Mouse (Mus musculus) cortical plate, adult 2 months (tissue): ENCODE data around the gene Cry2. TPM values are rescaled to one million over a fixed set of nuclear protein-coding genes. Genes with fewer than 3 reads are reported as not detected.

Experiments
- H3K27ac ChIP-seq: fragments of 200-500 bp; 2 replicates; pipeline ENCODE4 v1.5.1; 2012; ENCODE audit warnings: low read length, control low read depth, inconsistent platforms; ENCODE audit not compliant: insufficient read depth
- H3K4me1 ChIP-seq: fragments of 200-500 bp; 2 replicates; pipeline ENCODE4 v1.6.1; 2011; ENCODE audit warnings: low read length; ENCODE audit not compliant: control insufficient read depth, insufficient read depth
- H3K4me3 ChIP-seq: fragments of 200-500 bp; 2 replicates; pipeline ENCODE4 v1.5.1; 2011; ENCODE audit warnings: mild to moderate bottlenecking, low read length, control low read depth; ENCODE audit not compliant: insufficient read depth
- CTCF ChIP-seq: fragments of 200-500 bp; IDR thresholded peaks from 2 replicates; pipeline ENCODE4 v1.5.1; 2011; ENCODE audit warnings: mild to moderate bottlenecking, control low read depth, low read length; ENCODE audit not compliant: insufficient read depth; ENCODE audit errors: extremely low read depth
- POLR2A ChIP-seq: fragments of 200-500 bp; IDR thresholded peaks from 2 replicates; pipeline ENCODE4 v1.6.1; 2011; ENCODE audit warnings: mild to moderate bottlenecking, low read length, control low read depth; ENCODE audit not compliant: insufficient read depth; ENCODE audit errors: extremely low read depth
- polyA plus RNA-seq: library from polyadenylated mRNA; depleted of rRNA; stranded (reverse); fragments of >200 nt; gene quantifications from 2 replicates; pipeline ENCODE4 v1.2.3, GENCODE M21; 2012

The Cry2 gene
- polyA plus RNA-seq, 1 experiment = 108 TPM

DNA sequence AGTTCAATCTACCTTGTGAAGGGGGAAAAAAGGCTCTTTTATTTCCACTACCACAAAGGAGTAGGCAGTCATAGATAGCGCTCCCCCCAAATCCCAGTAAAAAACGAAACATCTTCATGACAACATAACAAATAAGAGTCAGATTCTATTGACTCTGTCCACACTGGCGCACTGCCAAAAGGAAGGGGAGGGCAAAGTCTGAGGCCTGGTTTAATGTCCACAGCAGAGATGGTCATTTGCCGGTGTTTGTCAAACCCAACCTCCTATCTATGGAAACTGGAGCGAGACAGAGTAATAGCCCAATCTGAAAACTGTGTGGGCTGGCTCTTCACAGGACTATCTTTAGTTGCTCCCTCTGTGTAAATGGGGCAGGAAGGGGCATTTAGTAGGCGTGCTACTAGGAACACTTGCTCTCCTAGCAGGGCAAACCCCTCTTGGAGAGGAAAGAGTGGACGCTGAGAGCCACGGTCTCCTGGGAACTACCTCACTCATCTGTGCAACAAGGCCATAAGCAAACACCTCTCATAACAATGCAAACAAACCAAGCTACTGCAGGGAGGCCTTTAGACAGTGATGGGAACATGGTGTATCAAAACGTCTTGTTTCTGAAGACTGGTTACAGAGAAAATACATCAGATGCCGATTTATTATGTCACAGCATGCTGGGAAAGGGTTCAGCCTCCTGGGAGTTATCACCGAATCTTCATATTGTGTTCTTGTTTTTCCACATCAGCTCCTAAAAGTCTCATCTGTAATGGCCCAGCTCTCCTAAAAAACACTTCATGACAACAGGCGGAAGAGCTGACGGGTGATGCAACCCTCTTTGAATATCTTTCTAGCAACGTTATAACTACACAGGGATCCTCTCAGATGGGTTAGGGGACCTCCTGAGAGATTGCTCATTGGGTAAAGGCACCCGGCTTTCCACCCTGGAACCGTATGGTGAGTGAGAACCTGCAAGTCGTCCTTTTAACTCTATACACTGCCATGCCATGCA, 1.2 kb downstream of the Cry2 start:
- TF ChIP-seq CTCF (no peak), POLR2A (no peak)
- Histone ChIP-seq H3K4me3 (peak overlapping the region; percentile 87), H3K4me1 (peaks cover 16% of the 10 kb centered on the region), H3K27ac (peak overlapping the region; percentile 77)

- no peak for TF ChIP-seq CTCF
- TF ChIP-seq POLR2A = no peak
- H3K27ac ChIP-seq = peak overlapping the region; percentile 77
- peaks cover 18% of the 10 kb centered on the region for H3K4me1 ChIP-seq
- H3K4me3 ChIP-seq = peak overlapping the region; percentile 87
Observed at GRCm38 (mm10) chr2:92431611-92432179, 2.1 kb downstream of the Cry2 start.

DNA sequence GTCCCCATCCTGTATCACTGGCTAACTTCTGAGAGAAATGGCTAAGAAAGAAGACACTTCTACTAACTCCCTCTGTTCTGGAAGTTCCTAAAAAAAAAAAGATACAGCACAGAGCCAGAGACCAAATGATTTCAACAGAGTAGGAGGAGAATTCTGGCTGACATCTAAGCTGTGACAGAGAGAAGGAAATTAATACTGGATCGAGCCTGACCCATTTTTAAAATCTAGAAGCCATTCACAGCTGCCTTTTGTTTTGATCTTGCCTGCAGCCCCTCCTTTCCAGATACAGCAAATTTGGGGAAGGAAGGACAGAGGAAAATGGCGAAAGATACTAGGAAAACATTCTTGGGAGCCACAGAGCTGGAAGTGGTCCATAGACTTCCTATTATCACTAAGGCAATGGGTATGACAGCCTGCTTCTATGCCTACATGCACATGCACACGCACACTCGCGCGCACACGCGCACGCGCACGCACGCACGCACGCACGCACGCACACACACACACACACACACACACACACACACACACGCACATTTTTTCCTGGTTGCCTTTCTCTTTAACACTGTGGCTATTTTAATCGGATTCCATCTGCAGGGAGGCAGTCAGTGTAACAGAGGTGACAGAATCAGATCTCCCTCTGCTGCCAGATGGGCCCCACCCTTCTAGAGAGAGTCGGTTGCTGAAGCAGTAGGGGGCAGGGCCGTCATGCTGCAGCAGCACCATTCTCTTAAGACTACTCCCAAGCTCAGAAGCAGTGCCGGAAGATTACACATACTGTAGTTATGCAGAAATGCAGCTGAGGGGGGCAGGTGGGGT, 2.9 kb downstream of the Cry2 start:
- peaks cover 21% of the 10 kb centered on the region for H3K4me1 ChIP-seq

DNA sequence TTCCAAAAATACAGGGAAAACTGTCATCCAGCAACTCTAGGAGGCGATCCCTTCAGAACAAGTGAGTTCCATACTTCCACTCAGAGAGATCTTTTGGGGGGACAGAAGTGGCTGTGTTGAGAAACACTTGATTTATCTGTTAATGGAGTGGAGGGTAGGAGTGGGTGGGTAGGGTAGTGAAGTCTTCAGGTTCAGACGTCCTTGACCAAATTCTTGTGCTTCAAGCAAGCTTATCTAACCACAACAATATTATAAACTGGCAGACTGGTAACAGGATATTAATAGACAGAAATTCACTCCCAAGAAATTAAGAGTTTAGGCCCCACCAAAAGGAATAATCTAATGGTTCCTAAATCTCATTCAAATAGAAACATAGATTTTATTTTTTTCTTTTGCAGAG, 3.8 kb downstream of the Cry2 start:
- H3K27ac ChIP-seq = no peak overlapping the region
- peaks cover 27% of the 10 kb centered on the region for H3K4me1 ChIP-seq
- no peak for TF ChIP-seq CTCF
- TF ChIP-seq POLR2A = no peak
- H3K4me3 ChIP-seq = no peak overlapping the region; the same call in 1 of the 2 replicates

More for the DNA sequence above, 2.9 kb downstream of the Cry2 start:
- TF ChIP-seq POLR2A = no peak; the same call in none of the 2 replicates
- no peak for TF ChIP-seq CTCF
- Histone ChIP-seq H3K27ac (peak overlapping the region; percentile 84), H3K4me3 (peak overlapping the region; percentile 87)

DNA sequence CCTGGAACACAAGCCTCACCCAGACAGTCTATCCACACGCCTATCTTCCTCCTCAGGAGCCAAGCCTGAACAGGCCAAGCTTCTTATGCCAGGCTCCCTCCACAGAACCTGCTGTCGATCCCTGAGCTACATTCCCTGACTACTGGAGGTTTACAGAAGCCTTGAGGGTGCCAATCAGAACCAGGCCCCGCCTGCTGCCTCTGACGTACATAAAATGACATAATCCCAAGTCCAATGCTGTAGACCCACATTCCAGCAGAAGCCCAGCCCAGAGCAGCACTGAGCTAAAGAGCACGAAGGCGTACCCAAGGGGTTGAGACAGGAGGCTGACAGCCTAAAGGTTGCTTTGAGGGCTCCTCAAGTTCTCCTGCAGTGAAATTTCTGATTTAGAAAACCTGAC, 6.0 kb downstream of the Cry2 start:
- TF ChIP-seq POLR2A (peak; percentile 98), CTCF (no peak)
- Histone ChIP-seq H3K27ac (peak overlapping the region; percentile 51), H3K4me3 (no peak overlapping the region; the same call in 1 of the 2 replicates), H3K4me1 (peaks cover 27% of the 10 kb centered on the region)

- Histone ChIP-seq H3K4me3 (no peak overlapping the region), H3K27ac (peak overlapping the region; percentile 15), H3K4me1 (peaks cover 27% of the 10 kb centered on the region)
- no peak for TF ChIP-seq POLR2A
- no peak for TF ChIP-seq CTCF
Observed at GRCm38 (mm10) chr2:92426426-92426825, 7.4 kb downstream of the Cry2 start.

- peaks cover 26% of the 10 kb centered on the region for H3K4me1 ChIP-seq
- no peak overlapping the region for H3K4me3 ChIP-seq
- TF ChIP-seq POLR2A (no peak), CTCF (no peak)
- H3K27ac ChIP-seq = peak overlapping the region; percentile 36; the same call in 1 of the 2 replicates
Observed at GRCm38 (mm10) chr2:92425366-92425765, 8.5 kb downstream of the Cry2 start.

DNA sequence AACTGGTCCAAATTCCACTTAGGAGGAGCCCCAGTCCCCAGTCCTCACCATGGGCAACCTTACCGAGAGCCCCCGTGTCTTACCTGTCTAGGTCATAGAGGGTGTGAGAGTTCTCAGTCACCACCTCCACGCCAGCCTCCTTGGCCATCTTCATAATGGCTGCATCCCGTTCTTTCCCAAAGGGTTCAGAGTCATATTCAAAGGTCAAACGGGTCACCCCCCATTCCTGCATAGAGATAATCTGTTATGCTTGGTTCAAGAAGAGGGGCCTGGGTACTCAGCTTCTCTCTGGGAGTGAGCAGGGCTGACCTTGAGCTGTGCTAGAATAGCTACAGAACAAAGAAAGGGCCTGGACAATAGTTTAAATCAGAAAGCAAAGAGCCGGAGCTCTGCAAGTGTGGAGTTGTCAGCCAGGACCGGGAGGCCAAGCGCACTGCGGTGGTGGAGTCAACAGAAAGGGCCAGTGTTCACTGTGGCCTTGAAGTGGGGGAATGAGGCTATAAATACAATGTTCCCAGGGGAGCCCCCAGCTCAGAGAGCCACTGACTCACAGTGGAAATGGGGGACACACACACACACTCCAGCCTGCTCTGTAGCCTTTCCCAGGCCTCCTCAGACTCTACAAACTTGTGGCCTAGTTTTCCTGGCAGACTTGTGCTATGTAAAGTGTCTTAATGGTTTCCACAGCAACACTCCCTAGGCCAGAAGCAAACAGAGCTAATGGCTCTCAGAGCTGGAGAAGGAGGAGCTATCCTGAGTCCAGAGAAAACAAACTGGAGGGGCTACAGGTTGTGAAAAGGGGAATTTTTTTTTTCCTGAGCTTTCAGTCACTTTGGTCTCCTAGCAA, 9.2 kb downstream of the Cry2 start:
- no peak overlapping the region for H3K4me3 ChIP-seq
- peaks cover 25% of the 10 kb centered on the region for H3K4me1 ChIP-seq
- TF ChIP-seq POLR2A (0 out of 2 replicates have a peak, but pooled peaks have one; percentile 1), CTCF (no peak)
- peak overlapping the region; percentile 37 for H3K27ac ChIP-seq
